Mouse (Mus musculus) heart, embryonic 14.5 days (tissue): ENCODE data around the gene Prokr1. TPM values are rescaled to one million over a fixed set of nuclear protein-coding genes. Genes with fewer than 3 reads are reported as not detected.

Experiments
- ATAC-seq: fragments of 200-750 bp; cut with Nextera tagmentation; 2 replicates; pipeline ENCODE4 v1.8.0; 2017; ENCODE audit warnings: low read depth, moderate TSS enrichment; ENCODE audit not compliant: insufficient number of reproducible peaks, insufficient read depth, low FRiP score
- H3K27ac ChIP-seq, 2 experiments: fragments of 200-500 bp in 1 of 2; fragments of 300-500 bp in 1 of 2; sonication (generic) in 1 of 2; replicated peaks in 1 of 2; 2 replicates each; pipeline ENCODE4 v1.5.1; 2012 to 2014; ENCODE audit warnings: low read depth in 2 of 2, low read length in 2 of 2, control low read depth in 1 of 2, mild to moderate bottlenecking in 1 of 2, mixed read lengths in 1 of 2; ENCODE audit not compliant: control insufficient read depth in 1 of 2, insufficient read depth in 1 of 2
- H3K27me3 ChIP-seq: fragments of 300-500 bp; sonication (generic); 2 replicates; pipeline ENCODE4 v1.6.1; 2014; ENCODE audit warnings: mild to moderate bottlenecking, low read length, control low read depth; ENCODE audit not compliant: control insufficient read depth, insufficient read depth
- H3K36me3 ChIP-seq: fragments of 300-500 bp; sonication (generic); 2 replicates; pipeline ENCODE4 v1.6.1; 2014; ENCODE audit warnings: mild to moderate bottlenecking, control low read depth, low read length, mixed read lengths; ENCODE audit not compliant: control insufficient read depth, insufficient read depth
- H3K4me1 ChIP-seq, 2 experiments: fragments of 200-500 bp in 1 of 2; fragments of 300-500 bp in 1 of 2; sonication (generic) in 1 of 2; 2 replicates each; pipeline ENCODE4 v1.6.1; 2012 to 2014; ENCODE audit warnings: low read length in 2 of 2, control low read depth in 1 of 2, mixed read lengths in 1 of 2; ENCODE audit not compliant: control insufficient read depth in 2 of 2, insufficient read depth in 2 of 2
- H3K4me2 ChIP-seq: fragments of 300-500 bp; sonication (generic); 2 replicates; pipeline ENCODE4 v1.6.1; 2014; ENCODE audit warnings: mild to moderate bottlenecking, low read length
- H3K4me3 ChIP-seq, 2 experiments: fragments of 200-500 bp in 1 of 2; fragments of 300-500 bp in 1 of 2; sonication (generic) in 1 of 2; 2 replicates each; pipeline ENCODE4 v1.5.1; 2012 to 2014; ENCODE audit warnings: low read length in 2 of 2, mild to moderate bottlenecking in 2 of 2, control low read depth in 1 of 2, low read depth in 1 of 2, moderate library complexity in 1 of 2; ENCODE audit not compliant: control insufficient read depth in 1 of 2, insufficient read depth in 1 of 2
- H3K9ac ChIP-seq: fragments of 300-500 bp; sonication (generic); 2 replicates; pipeline ENCODE4 v1.6.1; 2014; ENCODE audit warnings: mild to moderate bottlenecking, low read length
- H3K9me3 ChIP-seq: fragments of 300-500 bp; sonication (generic); 2 replicates; pipeline ENCODE4 v1.6.1; 2016; ENCODE audit warnings: low read length, control low read depth; ENCODE audit not compliant: control insufficient read depth
- whole genome bisulfite sequencing: fragments of 180-500 bp; shearing (Covaris S2); extraction: QIAGEN DNeasy Blood & Tissue Kit; methylation state at CpG from one replicate; pipeline ENCODE4 v1.1.7; 2014; 5-methylcytosine and 5-hydroxymethylcytosine counted together
- polyA plus RNA-seq: library from polyadenylated mRNA; unstranded; fragments of >200 nt; fragmentation: Nextera tagmentation; extraction: Ambion mirVana; gene quantifications from 2 replicates; pipeline ENCODE4 v1.2.1, GENCODE M21; 2014

The Prokr1 gene
- polyA plus RNA-seq, 1 experiment from 2014 or later, result 1.2 TPM

GRCm38 (mm10) chr6:87534855-87535575 is 55.5 kb downstream of the Prokr1 start:
- H3K4me1 ChIP-seq, result no peaks in the 10 kb centered on the region
- H3K9ac ChIP-seq, result no peak overlapping the region
- 64% methylated on average over 9 of the region's 9 CpGs for WGBS
- no peak overlapping the region for H3K4me2 ChIP-seq
- H3K27me3 ChIP-seq, result no peaks in the 10 kb centered on the region
- H3K4me3 ChIP-seq, result no peak overlapping the region
- H3K36me3 ChIP-seq, result no peaks in the 10 kb centered on the region
- no peak for ATAC-seq
- no peaks in the 10 kb centered on the region for H3K9me3 ChIP-seq
- no peak overlapping the region for H3K27ac ChIP-seq

- no peaks in the 10 kb centered on the region for H3K9me3 ChIP-seq
- no peaks in the 10 kb centered on the region for H3K36me3 ChIP-seq
- no peak within 1 kb of the TSS for H3K4me3 ChIP-seq
- ATAC-seq, result no peak
- no peaks in the 10 kb centered on the region for H3K27me3 ChIP-seq
- H3K9ac ChIP-seq, result no peak within 1 kb of the TSS
- H3K4me2 ChIP-seq, result no peak within 1 kb of the TSS
- no peak within 1 kb of the TSS for H3K27ac ChIP-seq
- no peaks in the 10 kb centered on the region for H3K4me1 ChIP-seq
- WGBS, result 59% methylated on average over 14 of the region's 14 CpGs
These were observed 57.4 kb downstream of the Prokr1 start, which contains the start of gene Arhgap25 for GRCm38 (mm10) chr6:87532953-87533710. Arhgap25 (minus strand) TSS chr6:87533259.

GRCm38 (mm10) chr6:87531456-87532015 is 59.0 kb downstream of the Prokr1 start:
- WGBS, result 84% methylated on average over 2 of the region's 2 CpGs
- ATAC-seq, result no peak
- H3K9me3 ChIP-seq, result no peaks in the 10 kb centered on the region
- no peaks in the 10 kb centered on the region for H3K27me3 ChIP-seq
- H3K4me3 ChIP-seq, result no peak overlapping the region
- no peak overlapping the region for H3K9ac ChIP-seq
- H3K4me1 ChIP-seq, result no peaks in the 10 kb centered on the region
- H3K4me2 ChIP-seq, result no peak overlapping the region
- no peaks in the 10 kb centered on the region for H3K36me3 ChIP-seq
- no peak overlapping the region for H3K27ac ChIP-seq

- Histone ChIP-seq H3K9me3 (no peaks in the 10 kb centered on the region), H3K4me3 (no peak overlapping the region), H3K27me3 (0 out of 2 replicates have a peak, but pooled peaks cover 2% of the 10 kb centered on the region), H3K9ac (no peak overlapping the region), H3K4me2 (no peak overlapping the region), H3K27ac (no peak overlapping the region), H3K36me3 (no peaks in the 10 kb centered on the region), H3K4me1 (no peaks in the 10 kb centered on the region)
- 76% methylated on average over 2 of the region's 2 CpGs for WGBS
- no peak for ATAC-seq
These were observed 60.2 kb downstream of the Prokr1 start for GRCm38 (mm10) chr6:87530386-87530785.

Other genes starting within 250 kb of the Prokr1 start
- not detected in 2 replicates for gene Gkn1, start 239.8 kb downstream of the Prokr1 start, polyA plus RNA-seq
- gene Gkn2, start 217.4 kb downstream of the Prokr1 start, polyA plus RNA-seq, result not detected in 2 replicates
- gene Gkn3, start 201.8 kb downstream of the Prokr1 start, polyA plus RNA-seq, result 0.57 and 1.1 TPM in 2 replicates
- gene Bmp10, start 161.7 kb downstream of the Prokr1 start, polyA plus RNA-seq, result 6.1 and 8.3 TPM in 2 replicates
- 3.9 and 4.3 TPM in 2 replicates for gene Arhgap25, start 57.5 kb downstream of the Prokr1 start, polyA plus RNA-seq
- 8.4 and 8.7 TPM in 2 replicates for gene Aplf, start 81.5 kb upstream of the Prokr1 start, polyA plus RNA-seq
- 0.44 and 0.76 TPM in 2 replicates for gene Efcc1, start 140.1 kb upstream of the Prokr1 start, polyA plus RNA-seq
- gene Gp9, start 187.3 kb upstream of the Prokr1 start, polyA plus RNA-seq, result 3.4 TPM in 2 replicates
- 8.0 and 8.4 TPM in 2 replicates for gene Rab43, start 221.4 kb upstream of the Prokr1 start, polyA plus RNA-seq
- gene Gm45140, start 245.1 kb upstream of the Prokr1 start, polyA plus RNA-seq, result 1.4 and 1.6 TPM in 2 replicates
- 16.5 and 20.0 TPM in 2 replicates for gene Isy1, start 248.1 kb upstream of the Prokr1 start, polyA plus RNA-seq